Mouse (Mus musculus) midbrain, embryonic 10.5 days (tissue): Measurements from ENCODE around the gene Cnpy3. TPM values are rescaled to one million over a fixed set of nuclear protein-coding genes. Genes with fewer than 3 reads are reported as not detected.
"Not testable (repeated sequence)": the region's sequence is repeated elsewhere in the genome, so short reads cannot be mapped to it uniquely, and the experiment has no call there.

Experiments used
- DNase-seq: peaks from one replicate; pipeline ENCODE4 v3.0.0-alpha.2; 2017; ENCODE audit warnings: low spot score
- H3K27ac ChIP-seq: fragments of 300-500 bp; sonication (generic); replicated peaks from 2 replicates; pipeline ENCODE4 v1.5.1; 2016; ENCODE audit warnings: mild to moderate bottlenecking
- H3K27me3 ChIP-seq: fragments of 300-500 bp; sonication (generic); 2 replicates; pipeline ENCODE4 v1.6.1; 2016; ENCODE audit warnings: low read depth, mild to moderate bottlenecking; ENCODE audit not compliant: poor library complexity, severe bottlenecking
- H3K36me3 ChIP-seq: fragments of 300-500 bp; sonication (generic); 2 replicates; pipeline ENCODE4 v1.6.1; 2016; ENCODE audit warnings: mild to moderate bottlenecking, moderate library complexity
- H3K4me1 ChIP-seq: fragments of 300-500 bp; sonication (generic); 2 replicates; pipeline ENCODE4 v1.6.1; 2016
- H3K4me3 ChIP-seq: fragments of 300-500 bp; sonication (generic); 2 replicates; pipeline ENCODE4 v1.5.1; 2016; ENCODE audit warnings: mild to moderate bottlenecking, moderate library complexity
- H3K9me3 ChIP-seq: fragments of 300-500 bp; sonication (generic); replicated peaks from 2 replicates; pipeline ENCODE4 v1.6.1; 2016; ENCODE audit warnings: mild to moderate bottlenecking
- WGBS: fragments of 180-500 bp; shearing (Covaris S2); methylation state at CpG from one replicate; pipeline ENCODE4 v1.1.7; 2016; 5-methylcytosine and 5-hydroxymethylcytosine counted together
- polyA plus RNA-seq: library from polyadenylated mRNA; unstranded; fragments of >200 nt; fragmentation: Nextera tagmentation; extraction: Ambion mirVana; gene quantifications from 2 replicates; pipeline ENCODE4 v1.2.1, GENCODE M21; 2016

The Cnpy3 gene
- polyA plus RNA-seq, 1 experiment from 2014 or later, result 75.0 TPM

- Histone ChIP-seq H3K4me3 (peak overlapping the region; percentile 78), H3K27ac (no peak overlapping the region), H3K27me3 (no peaks in the 10 kb centered on the region), H3K36me3 (peaks cover 53% of the 10 kb centered on the region), H3K9me3 (no peaks in the 10 kb centered on the region), H3K4me1 (peaks cover 23% of the 10 kb centered on the region)
- no peak for DNase-seq
- WGBS, result 46% methylated on average over 2 of the region's 2 CpGs
Measured at GRCm38 (mm10) chr17:46774131-46774472, 22.1 kb upstream of the Cnpy3 start.

- peaks cover 23% of the 10 kb centered on the region for H3K4me1 ChIP-seq
- DNase-seq, result peak; percentile 40
- 12% methylated on average over 19 of the region's 20 CpGs for WGBS
- H3K36me3 ChIP-seq, result peaks cover 47% of the 10 kb centered on the region
- peak overlapping the region; percentile 88; the same call in 1 of the 2 replicates for H3K27ac ChIP-seq
- no peaks in the 10 kb centered on the region for H3K27me3 ChIP-seq
- no peaks in the 10 kb centered on the region for H3K9me3 ChIP-seq
- peak overlapping the region; percentile 78 for H3K4me3 ChIP-seq
Measured at GRCm38 (mm10) chr17:46773278-46774130, 21.5 kb upstream of the Cnpy3 start.

GRCm38 (mm10) chr17:46772404-46773277 lies 20.6 kb upstream of the Cnpy3 start, which contains the start of gene 2310039H08Rik:
TSS of gene 2310039H08Rik (plus strand) at chr17:46772635.
- WGBS, result under 1% methylated on average over 50 of the region's 50 CpGs
- peaks cover 27% of the 10 kb centered on the region for H3K4me1 ChIP-seq
- H3K27me3 ChIP-seq, result no peaks in the 10 kb centered on the region
- DNase-seq, result peak; percentile 91
- peaks cover 38% of the 10 kb centered on the region for H3K36me3 ChIP-seq
- H3K27ac ChIP-seq, result peak within 1 kb of the TSS; percentile 88
- H3K4me3 ChIP-seq, result peak within 1 kb of the TSS; percentile 78
- H3K9me3 ChIP-seq, result no peaks in the 10 kb centered on the region

- no peaks in the 10 kb centered on the region for H3K9me3 ChIP-seq
- H3K27me3 ChIP-seq, result no peaks in the 10 kb centered on the region
- H3K27ac ChIP-seq, result peak overlapping the region; percentile 88
- peak overlapping the region; percentile 78 for H3K4me3 ChIP-seq
- H3K4me1 ChIP-seq, result peaks cover 27% of the 10 kb centered on the region
- DNase-seq, result no peak
- 9% methylated on average over 5 of the region's 5 CpGs for WGBS
- H3K36me3 ChIP-seq, result peaks cover 32% of the 10 kb centered on the region
Measured at GRCm38 (mm10) chr17:46772038-46772403, 20.0 kb upstream of the Cnpy3 start.

- no peaks in the 10 kb centered on the region for H3K27me3 ChIP-seq
- H3K4me3 ChIP-seq, result peak overlapping the region; percentile 78
- WGBS, result 72% methylated on average over 17 of the region's 17 CpGs
- H3K27ac ChIP-seq, result peak overlapping the region; percentile 88; the same call in 1 of the 2 replicates
- peaks cover 28% of the 10 kb centered on the region for H3K36me3 ChIP-seq
- H3K9me3 ChIP-seq, result no peaks in the 10 kb centered on the region
- peaks cover 27% of the 10 kb centered on the region for H3K4me1 ChIP-seq
- DNase-seq, result no peak
Measured at GRCm38 (mm10) chr17:46771616-46772015, 19.6 kb upstream of the Cnpy3 start.

- H3K36me3 ChIP-seq, result peaks cover 22% of the 10 kb centered on the region
- WGBS, result 84% methylated on average over 4 of the region's 4 CpGs
- peaks cover 27% of the 10 kb centered on the region for H3K4me1 ChIP-seq
- H3K4me3 ChIP-seq, result no peak overlapping the region
- DNase-seq, result no peak
- no peaks in the 10 kb centered on the region for H3K27me3 ChIP-seq
- H3K27ac ChIP-seq, result no peak overlapping the region
- no peaks in the 10 kb centered on the region for H3K9me3 ChIP-seq
Measured at GRCm38 (mm10) chr17:46771025-46771424, 19.0 kb upstream of the Cnpy3 start.

GRCm38 (mm10) chr17:46770546-46770945 lies 18.5 kb upstream of the Cnpy3 start:
- DNase-seq, result no peak
- WGBS, result 91% methylated on average over 11 of the region's 11 CpGs
- H3K4me1 ChIP-seq, result peaks cover 27% of the 10 kb centered on the region
- H3K27me3 ChIP-seq, result no peaks in the 10 kb centered on the region
- no peak overlapping the region for H3K4me3 ChIP-seq
- no peaks in the 10 kb centered on the region for H3K9me3 ChIP-seq
- no peak overlapping the region for H3K27ac ChIP-seq
- H3K36me3 ChIP-seq, result peaks cover 17% of the 10 kb centered on the region

GRCm38 (mm10) chr17:46767868-46768267 lies 15.9 kb upstream of the Cnpy3 start:
- 56% methylated on average over 8 of the region's 8 CpGs for WGBS
- Histone ChIP-seq H3K36me3 (no peaks in the 10 kb centered on the region), H3K9me3 (no peaks in the 10 kb centered on the region), H3K27ac (no peak overlapping the region), H3K4me1 (peaks cover 13% of the 10 kb centered on the region), H3K4me3 (no peak overlapping the region), H3K27me3 (no peaks in the 10 kb centered on the region)
- no peak for DNase-seq

- WGBS, result 77% methylated on average over 9 of the region's 9 CpGs
- H3K36me3 ChIP-seq, H3K4me1 ChIP-seq: not testable (repeated sequence)
Measured at GRCm38 (mm10) chr17:46764916-46765315, 12.9 kb upstream of the Cnpy3 start.

GRCm38 (mm10) chr17:46763544-46763943 lies 11.5 kb upstream of the Cnpy3 start, which contains the start of gene Ptcra:
TSS of gene Ptcra (minus strand) at chr17:46763712.
- 72% methylated on average over 2 of the region's 2 CpGs for WGBS
- Histone ChIP-seq H3K9me3 (no peaks in the 10 kb centered on the region), H3K36me3 (no peaks in the 10 kb centered on the region), H3K27me3 (no peaks in the 10 kb centered on the region), H3K4me3 (no peak within 1 kb of the TSS), H3K27ac (no peak within 1 kb of the TSS), H3K4me1 (peaks cover 4% of the 10 kb centered on the region; the same call in 1 of the 2 replicates)
- no peak for DNase-seq

More at GRCm38 (mm10) chr17:46764916-46765315, 12.9 kb upstream of the Cnpy3 start:
- not testable (repeated sequence) for H3K27ac ChIP-seq, DNase-seq, H3K4me3 ChIP-seq, H3K27me3 ChIP-seq, H3K9me3 ChIP-seq

GRCm38 (mm10) chr17:46758753-46759152 lies 6.7 kb upstream of the Cnpy3 start:
- H3K9me3 ChIP-seq, result no peaks in the 10 kb centered on the region
- no peaks in the 10 kb centered on the region for H3K36me3 ChIP-seq
- 0 out of 2 replicates have a peak, but pooled peaks cover 2% of the 10 kb centered on the region for H3K4me1 ChIP-seq
- no peak overlapping the region for H3K27ac ChIP-seq
- WGBS, result 79% methylated on average over 12 of the region's 12 CpGs
- H3K27me3 ChIP-seq, result no peaks in the 10 kb centered on the region
- no peak overlapping the region for H3K4me3 ChIP-seq
- DNase-seq, result no peak

- no peaks in the 10 kb centered on the region for H3K27me3 ChIP-seq
- peaks cover 22% of the 10 kb centered on the region for H3K4me1 ChIP-seq
- peak overlapping the region; percentile 87 for H3K27ac ChIP-seq
- peaks cover 29% of the 10 kb centered on the region for H3K36me3 ChIP-seq
- no peak for DNase-seq
- WGBS, result 32% methylated on average over 16 of the region's 16 CpGs
- peak overlapping the region; percentile 71 for H3K4me3 ChIP-seq
- H3K9me3 ChIP-seq, result no peaks in the 10 kb centered on the region
Measured at GRCm38 (mm10) chr17:46751056-46751793, 789 bp downstream of the Cnpy3 start.
